Mouse (Mus musculus) gastrocnemius, postnatal 36 days (tissue): ENCODE data around the gene Tmc8. TPM values are rescaled to one million over a fixed set of nuclear protein-coding genes. Genes with fewer than 3 reads are reported as not detected.
"Not testable (repeated sequence)": the region's sequence is repeated elsewhere in the genome, so short reads cannot be mapped to it uniquely, and the experiment has no call there.

Experiments used
- DNase-seq, 2 experiments: peaks; one replicate each; pipeline ENCODE4 v3.0.0; 2022
- intact Hi-C: fragments of 180-260 bp; cut with DNase I; formaldehyde crosslinking; loops from one replicate; pipeline ENCODE4 v1.15.1; 2025
- total RNA-seq, 2 experiments: library from RNA; stranded (reverse); gene quantifications; 2 replicates each; pipeline ENCODE4 v1.2.3; 2021

Tmc8 gene
- total RNA-seq, 2 experiments from 2014 or later, result 1.2 to 1.7 TPM

DNA sequence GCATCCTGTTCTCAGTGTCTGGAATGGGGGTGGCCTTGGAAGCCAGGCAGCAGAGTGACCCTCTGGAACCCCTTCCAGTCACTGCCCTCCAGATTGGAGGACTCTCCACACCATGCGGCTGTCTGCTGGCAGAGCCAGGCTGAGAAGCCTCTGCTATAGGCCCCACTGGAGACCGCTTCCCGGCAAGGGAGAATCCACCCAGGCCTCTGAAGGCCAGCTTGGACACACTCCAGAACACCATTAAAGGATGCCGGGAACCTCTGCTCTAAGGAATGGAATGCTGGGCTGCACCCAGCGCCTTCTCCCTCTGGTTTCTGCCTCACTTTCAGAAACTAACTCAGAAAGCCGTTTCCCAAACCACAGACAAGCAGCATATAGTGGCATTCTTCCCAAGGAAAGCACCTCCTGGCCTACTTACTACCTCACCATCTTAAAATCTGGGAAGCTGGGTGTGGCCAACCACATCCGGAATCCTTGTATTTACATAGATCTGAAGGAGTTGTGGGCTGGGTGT, 40.9 kb downstream of the Tmc8 start:
- peak in 1 of 2 experiments; percentile 28 for DNase-seq
- intact Hi-C loops, result no loop called here

DNA sequence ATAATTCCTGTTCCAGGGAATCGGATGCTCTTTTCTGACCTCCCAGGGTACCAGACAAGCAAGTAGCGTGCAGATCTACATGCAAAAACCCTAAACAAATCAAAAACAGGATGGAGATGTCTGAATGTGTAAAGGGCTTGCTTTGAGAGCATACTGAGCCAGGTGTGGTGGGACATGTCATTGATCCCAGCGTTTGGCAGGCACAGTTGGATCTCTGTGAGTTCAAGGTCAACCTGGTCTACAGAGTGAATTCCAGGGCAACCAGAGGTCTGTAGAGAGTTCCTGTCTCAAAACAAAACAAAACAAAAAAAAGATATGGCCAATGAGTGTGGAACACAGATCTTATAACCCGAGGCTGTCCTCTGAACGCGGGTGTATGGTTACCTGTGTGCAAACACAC, 41.5 kb downstream of the Tmc8 start:
- DNase-seq, result no peak
- intact Hi-C loops, result no loop called here

DNA sequence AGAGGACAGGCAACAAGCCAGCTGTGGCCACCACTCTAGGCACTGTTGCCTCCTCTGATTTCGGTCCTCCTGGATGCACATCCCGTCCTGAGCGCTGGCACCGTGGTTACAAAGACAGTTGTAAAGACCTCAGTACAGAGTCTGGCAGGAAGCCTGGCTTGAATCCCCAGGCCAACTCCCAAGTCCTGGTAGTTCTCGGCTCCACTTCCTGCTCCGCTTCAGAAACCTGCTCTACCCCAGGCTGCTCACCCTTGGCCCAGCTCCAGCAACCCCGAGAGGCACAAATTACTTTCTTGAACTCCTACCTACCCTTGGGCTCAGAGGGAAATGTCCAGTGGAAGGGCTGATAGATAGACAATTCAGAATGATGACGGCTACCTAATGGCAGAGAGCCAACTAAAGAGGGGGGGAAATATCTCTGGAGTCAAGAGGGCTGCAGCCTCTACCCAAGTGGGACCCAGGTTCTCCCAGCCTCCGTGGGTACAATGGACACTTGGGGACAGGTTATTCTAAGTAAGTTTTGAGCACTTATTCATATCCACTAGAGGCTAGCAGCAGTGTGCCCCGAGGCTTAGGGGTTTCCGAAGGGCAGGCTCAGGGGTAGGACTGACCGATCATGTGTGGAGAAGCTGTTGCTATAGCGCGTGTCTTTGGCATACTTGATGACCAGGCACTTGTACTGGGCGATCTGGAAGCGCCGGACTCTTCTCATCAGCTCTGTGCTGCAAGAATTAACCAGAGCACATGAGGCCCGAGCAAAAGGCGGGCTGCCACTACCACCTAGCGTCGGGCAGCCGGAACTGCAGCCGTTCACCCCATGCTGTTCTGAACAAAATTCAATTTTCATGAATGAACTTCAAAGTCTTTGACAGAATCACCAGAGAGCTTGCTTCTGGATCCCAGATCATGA, 42.4 kb downstream of the Tmc8 start:
- intact Hi-C loops, result no loop called here
- DNase-seq, result peak; percentile 72 to 78

DNA sequence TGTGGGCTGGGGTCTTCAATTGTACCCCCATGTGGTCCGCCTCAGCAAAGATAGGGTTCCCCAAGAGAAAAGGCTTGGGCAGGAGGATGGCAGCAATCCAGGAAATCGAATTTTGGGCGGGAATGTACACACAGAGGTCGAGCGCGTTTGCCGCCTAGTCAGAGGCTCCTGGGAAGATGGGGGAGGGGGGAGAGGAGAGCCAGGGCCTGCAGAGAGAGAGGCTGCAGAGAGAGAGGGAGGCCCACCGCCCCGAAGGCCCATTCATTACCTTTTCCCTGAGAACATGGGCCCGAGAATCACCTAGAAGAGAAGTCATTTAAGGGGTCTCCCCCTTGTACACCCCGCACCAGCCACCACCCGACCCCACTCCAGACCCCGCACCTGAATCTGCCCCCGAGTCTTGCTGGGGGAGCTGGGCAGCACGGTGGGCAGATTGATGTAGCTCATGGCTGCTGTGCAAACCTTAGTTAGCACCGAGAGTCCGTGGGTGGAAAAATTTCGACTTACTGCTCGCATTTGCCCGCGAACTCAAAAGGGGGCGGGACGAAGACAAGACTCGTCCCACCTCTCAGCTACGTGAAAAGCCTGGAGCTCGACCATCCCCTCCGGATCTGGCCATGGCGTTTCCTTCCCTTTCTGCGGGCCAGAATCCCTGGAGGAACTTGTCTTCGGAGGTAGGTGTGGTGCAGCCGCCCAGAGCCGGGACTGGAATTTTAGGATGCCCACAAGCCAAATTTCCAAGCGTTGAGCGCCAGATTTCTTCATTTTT, 43.6 kb downstream of the Tmc8 start, which contains the start of the genes Afmid and Tk1:
TSS of gene Afmid (plus strand) at position 592 of the 769 bp plus-strand sequence.
TSS of gene Tk1 (minus strand) at position 760 of the 769 bp plus-strand sequence.
- peak; percentile 53 to 57 for DNase-seq
- intact Hi-C loops, result loop anchor here (1.0 to 5.0 kb wide), 4 partner anchors 35 to 593 kb away; no protein-coding TSS in a partner anchor

DNA sequence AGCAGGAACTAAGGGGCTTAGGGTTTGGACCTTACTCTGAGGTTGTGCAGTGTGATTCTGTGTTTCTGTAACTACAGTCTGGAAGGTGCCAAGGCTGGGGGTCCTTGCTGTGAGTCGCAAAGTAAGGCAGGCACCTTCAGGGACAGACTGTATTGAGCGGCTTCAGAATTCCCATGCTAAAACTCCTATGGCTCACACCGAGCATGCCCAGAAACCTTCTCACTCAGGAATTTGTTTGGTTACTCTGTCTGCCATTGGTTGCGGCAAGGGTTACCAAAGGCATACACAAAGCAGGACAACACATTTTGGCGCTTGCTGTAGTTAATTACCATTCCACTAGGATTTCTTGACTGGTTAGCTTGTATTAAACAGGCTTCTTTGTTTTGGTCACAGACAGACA, 44.3 kb downstream of the Tmc8 start:
- intact Hi-C loops, result loop anchor here (5.0 kb wide), 3 partner anchors 119 to 594 kb away; no protein-coding TSS in a partner anchor

DNA sequence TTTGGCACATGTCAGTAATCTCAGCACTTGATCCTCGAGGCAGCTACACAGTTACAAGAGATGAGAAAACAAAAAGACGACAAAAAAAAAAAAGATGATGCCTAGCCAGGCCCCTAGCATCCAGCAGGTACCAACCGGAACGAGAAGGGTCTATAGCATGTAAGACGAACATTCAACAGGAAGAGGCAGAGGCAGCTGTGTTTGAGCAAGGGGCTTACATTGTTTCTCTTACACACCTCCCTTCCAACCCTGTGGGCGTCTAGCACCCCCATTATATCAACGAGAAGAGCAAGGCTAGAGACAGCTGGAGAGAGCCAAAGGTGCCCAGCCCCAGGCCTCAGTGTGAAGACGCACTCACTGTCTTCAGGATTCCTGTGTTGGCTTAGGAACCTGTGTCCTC, 45.0 kb downstream of the Tmc8 start:
- no peak for DNase-seq
- intact Hi-C loops, result loop anchor here (5.0 kb wide), 3 partner anchors 120 to 595 kb away; no protein-coding TSS in a partner anchor

More for the DNA sequence above, 44.3 kb downstream of the Tmc8 start:
- DNase-seq, result no peak

DNA sequence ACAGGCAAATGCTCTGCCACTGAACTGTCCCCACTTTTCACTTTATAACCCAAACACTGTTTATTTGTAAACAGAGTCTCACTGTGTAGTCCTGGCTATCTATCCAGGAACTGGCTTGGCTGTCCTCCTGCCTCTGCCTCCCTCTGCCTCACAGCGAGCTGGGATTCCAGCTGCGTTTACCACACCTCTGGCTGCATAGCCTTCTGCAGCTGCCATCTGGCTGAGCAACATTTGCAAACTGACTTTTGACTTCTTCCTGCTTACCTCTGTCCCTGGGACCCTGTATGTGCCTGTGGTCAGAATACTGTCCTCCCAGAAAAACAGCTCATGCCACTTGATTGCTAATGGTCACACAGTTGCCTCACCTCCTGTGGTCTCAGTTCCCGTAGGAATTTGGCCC, 45.5 kb downstream of the Tmc8 start:
- intact Hi-C loops, result loop anchor here (5.0 kb wide), 3 partner anchors 120 to 595 kb away; no protein-coding TSS in a partner anchor
- no peak for DNase-seq

DNA sequence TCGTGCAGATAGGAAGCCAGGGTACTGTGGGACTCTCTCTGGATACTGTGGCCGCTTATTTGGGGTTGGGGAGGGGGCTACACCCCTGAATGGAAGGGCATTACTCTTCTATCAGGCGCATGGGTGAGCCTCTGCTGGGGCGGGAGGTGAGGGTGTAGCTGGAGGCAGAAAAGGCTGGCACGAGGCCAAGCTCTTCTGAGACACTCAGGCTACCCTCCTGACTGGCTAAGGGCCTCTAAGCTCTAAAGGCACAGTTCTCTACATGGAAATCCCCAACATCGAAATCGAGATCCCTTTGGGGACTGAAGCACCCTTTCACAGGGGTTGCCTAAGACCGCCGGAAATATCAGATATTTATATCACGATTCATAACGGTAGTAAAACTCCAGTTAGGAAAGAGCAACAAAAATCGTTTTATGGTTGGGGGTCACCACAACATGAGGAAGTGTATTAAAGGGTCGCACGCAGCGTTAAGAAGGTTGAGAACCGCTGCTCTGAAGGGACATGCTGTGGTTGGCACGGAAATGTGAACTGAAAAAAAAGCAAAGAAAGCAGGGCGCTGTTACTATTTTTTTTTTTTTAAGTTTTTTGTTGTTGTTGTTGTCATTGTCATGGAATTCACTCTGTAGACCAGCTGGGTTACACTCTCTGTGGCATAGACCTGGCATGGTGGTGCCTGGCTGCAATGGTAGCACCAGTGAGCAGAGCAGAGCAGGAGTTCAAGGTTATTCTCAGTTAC, 46.4 kb downstream of the Tmc8 start:
- intact Hi-C loops, result loop anchor here (5.0 kb wide), 3 partner anchors 121 to 596 kb away; no protein-coding TSS in a partner anchor
- no peak for DNase-seq

DNA sequence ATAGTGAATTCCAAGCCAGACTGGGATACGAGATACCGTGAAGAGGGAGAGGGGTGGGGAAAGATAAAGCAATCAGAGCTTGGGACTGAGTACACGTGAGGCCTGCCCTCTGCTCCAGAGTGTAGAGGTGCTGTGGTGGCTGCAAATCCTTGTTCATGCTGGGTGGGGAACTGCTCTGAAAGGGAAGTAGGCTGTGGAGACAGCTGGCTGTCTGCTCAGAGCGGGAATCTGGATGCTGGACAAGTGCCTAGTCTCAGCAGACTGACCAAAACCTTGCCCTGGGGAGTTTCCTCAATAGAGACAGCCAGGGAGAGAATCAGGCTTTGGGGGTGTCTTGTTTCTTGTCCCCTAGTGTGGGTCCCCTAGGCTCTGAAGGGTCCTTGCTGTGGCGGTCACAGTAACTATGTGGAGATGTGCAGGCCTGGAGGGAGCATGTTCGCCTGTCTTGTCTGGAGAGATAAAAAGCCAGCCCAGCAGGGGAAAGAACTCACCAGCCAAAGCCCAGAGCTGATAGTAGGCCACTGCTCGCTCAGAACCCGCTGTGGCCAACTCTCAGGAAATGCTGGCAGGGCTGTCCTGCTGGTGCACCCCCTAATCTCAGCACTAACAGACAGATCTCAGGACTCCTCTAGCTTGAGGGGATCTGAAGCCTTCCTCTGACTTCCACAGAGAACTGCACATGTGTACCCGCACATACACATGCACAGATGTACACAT, 47.2 kb downstream of the Tmc8 start:
- intact Hi-C loops, result loop anchor here (5.0 kb wide), 3 partner anchors 122 to 597 kb away; no protein-coding TSS in a partner anchor
- DNase-seq, result no peak

DNA sequence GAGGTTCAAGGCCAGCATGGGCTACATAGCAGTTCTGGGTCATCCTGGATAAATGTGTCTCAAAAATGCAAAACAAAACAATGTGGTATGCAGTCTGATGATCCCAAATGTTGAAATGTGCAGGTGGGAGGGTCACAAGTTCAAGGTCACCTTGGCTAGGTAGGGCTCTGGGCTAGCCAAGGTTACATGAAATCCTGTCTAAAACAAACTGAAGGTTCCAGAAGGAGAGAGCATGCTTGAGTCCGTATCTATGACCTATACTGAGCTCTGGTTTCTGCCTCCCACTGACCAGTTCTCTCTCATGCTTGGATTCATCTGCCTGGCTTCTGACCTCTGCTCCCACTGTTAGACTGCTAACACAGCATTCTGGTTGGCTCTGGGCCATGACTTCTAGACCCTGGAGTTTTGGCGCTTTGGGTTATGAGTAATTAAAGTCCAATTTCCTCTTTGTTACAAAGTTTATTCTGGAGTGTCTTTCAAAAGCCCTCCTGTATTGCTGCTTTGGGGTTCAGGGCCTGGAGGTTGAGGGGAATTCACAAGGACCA, 47.9 kb downstream of the Tmc8 start:
- DNase-seq, result no peak
- intact Hi-C loops, result loop anchor here (5.0 kb wide), 3 partner anchors 122 to 597 kb away; no protein-coding TSS in a partner anchor

DNA sequence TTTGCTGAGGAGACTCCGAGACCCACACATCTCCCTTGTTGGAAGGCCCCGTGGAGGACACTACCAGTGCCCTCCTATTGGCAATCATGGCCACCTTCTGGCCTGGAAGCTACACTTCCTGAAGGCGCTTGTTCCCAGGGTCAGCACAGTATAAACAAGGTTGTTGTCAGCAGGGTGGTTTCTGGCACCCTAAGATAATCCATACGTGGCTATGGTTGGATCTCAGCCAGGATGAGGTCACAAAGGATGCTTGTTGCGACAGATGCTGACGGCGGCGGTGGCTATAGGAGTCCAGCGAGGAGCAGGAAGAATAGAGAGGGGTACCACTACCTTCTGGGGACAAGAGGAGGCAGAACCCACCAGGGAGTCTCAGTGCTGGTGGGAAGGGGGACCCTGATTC, 48.5 kb downstream of the Tmc8 start:
- intact Hi-C loops, result no loop called here
- DNase-seq, result no peak

DNA sequence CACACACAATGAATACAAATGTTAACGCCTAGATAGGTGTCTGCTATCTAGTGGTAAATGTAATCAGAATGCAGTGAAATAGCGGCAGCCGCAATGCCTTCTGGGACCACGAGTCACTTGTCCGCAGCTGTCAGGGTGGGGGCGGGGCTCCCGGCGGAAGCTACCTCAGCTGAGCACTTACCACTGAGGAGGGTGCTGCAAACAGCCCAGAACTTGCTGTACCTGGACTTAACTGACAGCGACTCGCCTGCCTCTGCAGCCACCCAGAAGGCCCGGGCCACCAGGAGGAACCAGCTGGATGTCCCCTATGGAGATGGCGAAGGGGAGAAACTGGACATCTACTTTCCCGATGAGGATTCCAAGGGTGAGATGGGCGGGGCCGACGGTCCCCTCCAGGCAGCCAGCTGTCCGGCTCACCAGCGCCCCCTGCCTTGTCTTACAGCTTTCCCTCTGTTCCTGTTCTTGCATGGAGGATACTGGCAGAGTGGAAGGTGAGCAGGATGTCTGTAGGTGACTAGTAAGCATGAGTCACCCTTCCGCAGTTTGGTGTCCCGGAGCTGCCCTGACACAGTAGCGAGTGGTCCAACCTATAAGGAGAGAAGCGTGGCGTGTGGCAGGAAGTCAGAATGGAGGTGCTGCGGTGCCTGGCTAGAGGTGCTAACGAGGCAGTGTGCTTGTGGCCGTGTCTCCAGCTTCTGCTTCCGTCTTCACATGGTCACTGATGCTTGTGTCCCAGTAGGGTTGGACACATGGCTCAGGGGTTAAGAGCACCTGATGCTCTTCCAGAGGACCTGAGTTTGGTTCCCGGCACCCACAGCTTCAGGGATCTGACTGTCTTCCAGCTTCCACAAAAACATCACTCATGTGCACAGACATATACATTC, 50.5 kb downstream of the Tmc8 start:
- peak; percentile 76 to 80 for DNase-seq
- intact Hi-C loops, result no loop called here

DNA sequence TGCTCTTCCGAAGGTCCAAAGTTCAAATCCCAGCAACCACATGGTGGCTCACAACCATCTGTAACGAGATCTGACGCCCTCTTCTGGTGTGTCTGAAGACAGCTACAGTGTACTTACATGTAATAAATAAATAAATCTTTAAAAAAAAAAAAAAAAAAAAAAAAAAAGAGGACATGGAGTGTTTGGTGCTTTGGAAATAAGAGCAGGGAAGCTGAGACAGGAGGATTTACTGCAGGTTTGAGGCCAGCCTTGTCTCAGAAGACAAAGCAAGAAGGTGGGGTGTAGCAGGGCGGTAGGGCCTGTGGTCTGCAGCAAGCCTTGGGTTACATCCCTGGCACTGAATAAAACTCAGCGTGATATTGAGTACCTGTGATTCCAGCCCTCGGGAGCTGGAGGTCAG, 51.6 kb downstream of the Tmc8 start:
- DNase-seq, intact Hi-C loops: not testable (repeated sequence)

DNA sequence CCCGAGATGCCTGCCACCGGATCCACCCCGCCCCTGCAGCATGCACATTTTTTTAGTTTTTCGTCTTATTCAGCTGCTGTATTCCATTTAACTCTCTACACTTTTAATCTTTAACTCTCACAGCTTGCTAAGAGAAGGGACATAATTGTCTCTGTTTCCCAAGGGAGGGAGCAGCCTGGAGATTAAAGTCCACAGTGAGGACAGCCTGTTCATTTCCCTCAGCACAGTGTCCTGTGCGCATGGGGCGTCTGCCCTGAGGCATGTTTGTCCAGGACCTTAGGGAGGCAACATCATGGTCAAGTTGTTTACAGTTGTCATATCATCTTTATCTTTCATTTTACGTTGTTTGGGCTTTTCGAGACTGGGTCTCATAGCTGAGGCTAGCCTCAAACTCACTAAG, 52.2 kb downstream of the Tmc8 start:
- intact Hi-C loops, result no loop called here
- DNase-seq, result no peak

DNA sequence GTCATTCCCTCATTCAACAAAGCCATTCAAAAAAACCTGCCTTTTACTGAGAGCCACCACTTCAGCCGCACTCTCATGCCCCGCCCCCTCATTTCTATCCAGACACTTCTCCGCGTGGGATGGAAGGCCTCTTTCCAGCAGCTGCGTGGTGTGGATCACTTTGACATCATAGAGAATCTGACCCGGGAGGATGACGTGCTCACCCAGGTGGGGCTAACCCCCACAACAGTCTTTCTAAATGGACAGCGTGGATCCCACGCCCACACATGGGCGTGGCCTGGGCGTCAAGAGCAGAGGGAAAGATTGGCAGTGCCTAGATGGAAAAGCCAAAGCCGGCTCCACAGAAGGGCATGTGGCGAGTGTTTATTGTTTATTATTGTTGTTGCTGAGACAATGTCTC, 54.4 kb downstream of the Tmc8 start:
- intact Hi-C loops, result no loop called here
- DNase-seq, result no peak

DNA sequence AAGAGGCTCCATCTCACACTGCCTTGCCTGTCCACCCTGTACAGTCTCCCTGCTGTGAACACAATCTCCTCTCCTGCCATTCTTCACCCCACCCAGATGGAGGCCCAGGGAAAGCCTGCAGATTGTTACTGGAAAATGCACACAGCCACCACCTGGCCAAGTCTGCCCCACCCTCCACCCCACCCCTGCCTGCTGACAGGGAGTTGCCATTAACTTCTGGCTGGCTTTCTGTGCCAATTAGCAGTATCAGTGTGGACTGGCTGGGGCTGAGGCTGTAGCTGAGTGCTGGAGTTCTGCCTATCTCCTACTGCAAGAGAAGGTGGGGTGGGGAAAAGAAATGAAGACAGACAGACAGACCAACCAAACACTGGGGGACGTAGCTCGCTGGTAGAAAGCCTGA, 56.7 kb downstream of the Tmc8 start:
- no peak for DNase-seq
- intact Hi-C loops, result no loop called here

DNA sequence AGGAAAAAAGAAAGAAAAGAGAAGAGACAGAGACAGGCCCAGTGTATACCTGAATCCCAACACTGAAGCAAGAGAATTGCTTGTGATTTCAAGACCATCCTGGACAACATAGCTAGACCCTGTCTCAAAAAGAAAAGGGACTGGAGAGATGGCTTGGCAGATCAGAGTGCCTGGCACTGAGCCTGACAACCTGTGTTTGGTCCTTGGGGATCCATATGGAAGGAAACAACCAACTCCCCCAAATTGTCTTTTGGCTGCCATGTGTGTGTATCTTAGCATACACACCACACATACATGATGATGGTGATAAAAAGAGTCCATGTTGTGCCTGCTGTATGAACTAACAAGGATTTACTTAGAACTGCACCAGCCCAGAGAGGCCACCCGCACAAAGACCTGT, 57.1 kb downstream of the Tmc8 start:
- DNase-seq, result no peak
- intact Hi-C loops, result no loop called here

DNA sequence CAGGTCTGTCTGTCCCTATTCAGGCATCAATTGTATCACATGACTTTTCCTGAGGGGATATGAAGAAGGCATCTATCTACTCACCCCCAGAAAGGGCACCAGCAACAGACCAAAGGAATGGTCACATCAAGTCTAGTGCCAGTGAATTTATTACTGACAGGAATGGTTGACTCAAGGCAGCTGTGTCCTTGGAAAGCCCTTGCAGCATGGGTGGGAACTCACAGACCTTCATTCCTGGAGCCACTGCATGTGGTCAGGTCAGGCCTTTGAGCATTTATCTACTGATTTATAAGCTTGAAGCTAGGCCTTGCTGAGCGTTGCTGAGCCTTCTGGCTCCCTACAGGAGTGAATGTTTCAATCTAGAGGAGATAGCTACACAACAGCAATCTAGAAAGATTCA, 59.0 kb downstream of the Tmc8 start:
- no peak for DNase-seq
- intact Hi-C loops, result no loop called here
